Mouse (Mus musculus) E14TG2a.4 (cell line): ENCODE data around the gene Smox.

Experiments
- CTCF ChIP-seq: conservative IDR thresholded peaks from 2 replicates; pipeline ENCODE4 v1.5.1; 2014; ENCODE audit warnings: low read length
- POU5F1 ChIP-seq: IDR thresholded peaks from 2 replicates; pipeline ENCODE4 v1.6.1; 2014; ENCODE audit warnings: low read length, borderline replicate concordance

GRCm38 (mm10) chr2:131460946-131461682 lies 30.2 kb upstream of the Smox start:
- TF ChIP-seq CTCF (no peak), POU5F1 (no peak)
